Mouse (Mus musculus): ENCODE measurements around the gene Gm20431. TPM values are rescaled to one million over a fixed set of nuclear protein-coding genes. Genes with fewer than 3 reads are reported as not detected.
"Not testable (repeated sequence)": the region's sequence is repeated elsewhere in the genome, so short reads cannot be mapped to it uniquely, and the experiment has no call there.

Gm20431 gene
- polyA plus RNA-seq, 1 experiment: 15.3 TPM

GRCm38 (mm10) chr2:167649290-167650032, 11.8 kb downstream of the Gm20431 start:
- no peak for TF ChIP-seq POLR2A (IDR thresholded peaks at IDR 0.05; ENCODE audit: control insufficient read depth, extremely low read depth, insufficient read depth, low read length, poor library complexity)
- no peak for TF ChIP-seq CTCF (IDR thresholded peaks at IDR 0.05; ENCODE audit: borderline replicate concordance, control insufficient read depth, extremely low read depth, insufficient read depth, low read length, poor library complexity)

GRCm38 (mm10) chr2:167646411-167646810, 14.9 kb downstream of the Gm20431 start:
- Histone ChIP-seq H3K4me3 (ENCODE audit: control insufficient read depth, insufficient read depth, low read length) (no peak overlapping the region), H3K27ac (ENCODE audit: control insufficient read depth, insufficient read depth, low read length) (no peak overlapping the region), H3K27me3 (ENCODE audit: control insufficient read depth, insufficient read depth, low read length) (no peaks in the 10 kb centered on the region), H3K36me3 (ENCODE audit: control insufficient read depth, insufficient read depth, low read length) (peaks cover 15% of the 10 kb centered on the region; the same call in 1 of the 2 replicates), H3K4me1 (replicated peaks; ENCODE audit: control insufficient read depth, insufficient read depth, low read length) (no peaks in the 10 kb centered on the region)
- TF ChIP-seq POLR2A (IDR thresholded peaks at IDR 0.05; ENCODE audit: control insufficient read depth, extremely low read depth, insufficient read depth, low read length, poor library complexity): no peak
- WGBS: 95% methylated on average over 4 of the region's 4 CpGs
- DNase-seq: no peak

More at GRCm38 (mm10) chr2:167649290-167650032, 11.8 kb downstream of the Gm20431 start:
- H3K27ac ChIP-seq (ENCODE audit: control insufficient read depth, insufficient read depth, low read length): no peak overlapping the region
- H3K4me1 ChIP-seq (replicated peaks; ENCODE audit: control insufficient read depth, insufficient read depth, low read length): 0 out of 2 replicates have a peak, but pooled peaks cover under 1% of the 10 kb centered on the region
- DNase-seq: no peak
- peaks cover 19% of the 10 kb centered on the region for H3K36me3 ChIP-seq (ENCODE audit: control insufficient read depth, insufficient read depth, low read length)
- H3K27me3 ChIP-seq (ENCODE audit: control insufficient read depth, insufficient read depth, low read length): no peaks in the 10 kb centered on the region
- WGBS: 92% methylated on average over 12 of the region's 12 CpGs
- no peak overlapping the region for H3K4me3 ChIP-seq (ENCODE audit: control insufficient read depth, insufficient read depth, low read length)

- peaks cover 12% of the 10 kb centered on the region; the same call in 1 of the 2 replicates for H3K36me3 ChIP-seq (ENCODE audit: control insufficient read depth, insufficient read depth, low read length)
- WGBS: 92% methylated on average over 13 of the region's 13 CpGs
- not testable (repeated sequence) for H3K4me3 ChIP-seq (ENCODE audit: control insufficient read depth, insufficient read depth, low read length); H3K27ac ChIP-seq (ENCODE audit: control insufficient read depth, insufficient read depth, low read length); H3K4me1 ChIP-seq (replicated peaks; ENCODE audit: control insufficient read depth, insufficient read depth, low read length); H3K27me3 ChIP-seq (ENCODE audit: control insufficient read depth, insufficient read depth, low read length); DNase-seq
These were observed 17.8 kb downstream of the Gm20431 start for GRCm38 (mm10) chr2:167643356-167644052.

GRCm38 (mm10) chr2:167642164-167642563, 19.1 kb downstream of the Gm20431 start:
- H3K27me3 ChIP-seq (ENCODE audit: control insufficient read depth, insufficient read depth, low read length): no peaks in the 10 kb centered on the region
- DNase-seq: no peak
- no peak overlapping the region for H3K27ac ChIP-seq (ENCODE audit: control insufficient read depth, insufficient read depth, low read length)
- peaks cover 12% of the 10 kb centered on the region; the same call in 1 of the 2 replicates for H3K36me3 ChIP-seq (ENCODE audit: control insufficient read depth, insufficient read depth, low read length)
- 92% methylated on average over 6 of the region's 6 CpGs for WGBS
- no peak for TF ChIP-seq CTCF (IDR thresholded peaks at IDR 0.05; ENCODE audit: borderline replicate concordance, control insufficient read depth, extremely low read depth, insufficient read depth, low read length, poor library complexity)
- no peak for TF ChIP-seq POLR2A (IDR thresholded peaks at IDR 0.05; ENCODE audit: control insufficient read depth, extremely low read depth, insufficient read depth, low read length, poor library complexity)
- H3K4me1 ChIP-seq (replicated peaks; ENCODE audit: control insufficient read depth, insufficient read depth, low read length): no peaks in the 10 kb centered on the region
- no peak overlapping the region for H3K4me3 ChIP-seq (ENCODE audit: control insufficient read depth, insufficient read depth, low read length)

GRCm38 (mm10) chr2:167641337-167641736, 20.0 kb downstream of the Gm20431 start:
- Histone ChIP-seq H3K4me1 (replicated peaks; ENCODE audit: control insufficient read depth, insufficient read depth, low read length) (no peaks in the 10 kb centered on the region), H3K4me3 (ENCODE audit: control insufficient read depth, insufficient read depth, low read length) (no peak overlapping the region), H3K36me3 (ENCODE audit: control insufficient read depth, insufficient read depth, low read length) (peaks cover 12% of the 10 kb centered on the region; the same call in 1 of the 2 replicates), H3K27ac (ENCODE audit: control insufficient read depth, insufficient read depth, low read length) (no peak overlapping the region), H3K27me3 (ENCODE audit: control insufficient read depth, insufficient read depth, low read length) (no peaks in the 10 kb centered on the region)
- WGBS: 38% methylated on average over 8 of the region's 8 CpGs
- DNase-seq: peak; percentile 55
- TF ChIP-seq POLR2A (IDR thresholded peaks at IDR 0.05; ENCODE audit: control insufficient read depth, extremely low read depth, insufficient read depth, low read length, poor library complexity) (no peak), CTCF (IDR thresholded peaks at IDR 0.05; ENCODE audit: borderline replicate concordance, control insufficient read depth, extremely low read depth, insufficient read depth, low read length, poor library complexity) (peak; percentile 55; the same call in 1 of the 2 replicates)

GRCm38 (mm10) chr2:167640279-167640678, 21.0 kb downstream of the Gm20431 start:
- no peak for TF ChIP-seq POLR2A (IDR thresholded peaks at IDR 0.05; ENCODE audit: control insufficient read depth, extremely low read depth, insufficient read depth, low read length, poor library complexity)
- TF ChIP-seq CTCF (IDR thresholded peaks at IDR 0.05; ENCODE audit: borderline replicate concordance, control insufficient read depth, extremely low read depth, insufficient read depth, low read length, poor library complexity): peak; percentile 66; the same call in 1 of the 2 replicates
- Histone ChIP-seq H3K4me1 (replicated peaks; ENCODE audit: control insufficient read depth, insufficient read depth, low read length) (no peaks in the 10 kb centered on the region), H3K36me3 (ENCODE audit: control insufficient read depth, insufficient read depth, low read length) (peaks cover 7% of the 10 kb centered on the region; the same call in 1 of the 2 replicates), H3K27me3 (ENCODE audit: control insufficient read depth, insufficient read depth, low read length) (no peaks in the 10 kb centered on the region), H3K4me3 (ENCODE audit: control insufficient read depth, insufficient read depth, low read length) (no peak overlapping the region), H3K27ac (ENCODE audit: control insufficient read depth, insufficient read depth, low read length) (no peak overlapping the region)
- peak; percentile 61 for DNase-seq
- 89% methylated on average over 3 of the region's 3 CpGs for WGBS

All from thymus, adult 2 months (tissue).